Mouse (Mus musculus): Measurements from ENCODE around the gene Arl5b. TPM values are rescaled to one million over a fixed set of nuclear protein-coding genes. Genes with fewer than 3 reads are reported as not detected.

The Arl5b gene
- polyA plus RNA-seq, 2 experiments, result 4.5 to 5.8 TPM

GRCm38 (mm10) chr2:15067091-15067490, 17.9 kb downstream of the Arl5b start:
- no peak for ATAC-seq (ENCODE audit: insufficient read depth)

GRCm38 (mm10) chr2:15083702-15084101, 34.5 kb downstream of the Arl5b start:
- H3K4me3 ChIP-seq (ENCODE audit: insufficient read depth in 1 of 2, low read depth in 2 of 2, low read length in 2 of 2), result no peak overlapping the region
- ATAC-seq (ENCODE audit: insufficient read depth), result no peak
- TF ChIP-seq EP300 (IDR thresholded peaks at IDR 0.05; ENCODE audit: low read depth) (no peak), CTCF (IDR thresholded peaks at IDR 0.05; ENCODE audit: low read depth) (no peak)
- no peak for DNase-seq (ENCODE audit: low read depth in 3 of 3, low spot score in 3 of 3)
- H3K9me3 ChIP-seq (ENCODE audit: control insufficient read depth, low read length), result no peaks in the 10 kb centered on the region
- H3K27ac ChIP-seq, result no peak overlapping the region
- no peaks in the 10 kb centered on the region for H3K4me1 ChIP-seq (replicated peaks; ENCODE audit: control insufficient read depth in 2 of 2, insufficient read depth in 2 of 2, low read length in 1 of 2)
- no peaks in the 10 kb centered on the region for H3K36me3 ChIP-seq (replicated peaks; ENCODE audit: control insufficient read depth, insufficient read depth, low read depth)
- WGBS (ENCODE audit: insufficient replicate concordance), result 82% methylated on average over 2 of the region's 2 CpGs
- no peak overlapping the region for H3K9ac ChIP-seq (replicated peaks)
- H3K27me3 ChIP-seq (ENCODE audit: control insufficient read depth, insufficient read depth, low read length), result no peaks in the 10 kb centered on the region
- no peak overlapping the region for H3K4me2 ChIP-seq (ENCODE audit: low read depth)

More at GRCm38 (mm10) chr2:15067091-15067490, 17.9 kb downstream of the Arl5b start:
- Histone ChIP-seq H3K9me3 (ENCODE audit: control insufficient read depth, low read length) (no peaks in the 10 kb centered on the region), H3K27me3 (ENCODE audit: control insufficient read depth, insufficient read depth, low read length) (no peaks in the 10 kb centered on the region), H3K4me1 (replicated peaks; ENCODE audit: control insufficient read depth in 2 of 2, insufficient read depth in 2 of 2, low read length in 1 of 2) (no peaks in the 10 kb centered on the region), H3K4me3 (ENCODE audit: insufficient read depth in 1 of 2, low read depth in 2 of 2, low read length in 2 of 2) (no peak overlapping the region), H3K4me2 (ENCODE audit: low read depth) (no peak overlapping the region), H3K36me3 (replicated peaks; ENCODE audit: control insufficient read depth, insufficient read depth, low read depth) (no peaks in the 10 kb centered on the region; the same call in 1 of the 2 replicates), H3K27ac (no peak overlapping the region), H3K9ac (replicated peaks) (no peak overlapping the region)
- WGBS (ENCODE audit: insufficient replicate concordance), result 43% methylated on average over 5 of the region's 5 CpGs
- DNase-seq (ENCODE audit: low read depth in 3 of 3, low spot score in 3 of 3), result no peak
- no peak for TF ChIP-seq EP300 (IDR thresholded peaks at IDR 0.05; ENCODE audit: low read depth)
- TF ChIP-seq CTCF (IDR thresholded peaks at IDR 0.05; ENCODE audit: low read depth), result no peak

- DNase-seq (ENCODE audit: low read depth in 3 of 3, low spot score in 3 of 3) (no peak), ATAC-seq (ENCODE audit: insufficient read depth) (no peak)
- 50% methylated on average over 1 of the region's 1 CpGs for WGBS (ENCODE audit: insufficient replicate concordance)
- H3K27me3 ChIP-seq (ENCODE audit: control insufficient read depth, insufficient read depth, low read length), result no peaks in the 10 kb centered on the region
- H3K4me3 ChIP-seq (ENCODE audit: insufficient read depth in 1 of 2, low read depth in 2 of 2, low read length in 2 of 2), result no peak overlapping the region
- no peak overlapping the region for H3K4me2 ChIP-seq (ENCODE audit: low read depth)
- no peak for TF ChIP-seq EP300 (IDR thresholded peaks at IDR 0.05; ENCODE audit: low read depth)
- TF ChIP-seq CTCF (IDR thresholded peaks at IDR 0.05; ENCODE audit: low read depth), result no peak
- H3K9ac ChIP-seq (replicated peaks), result no peak overlapping the region
- H3K4me1 ChIP-seq (replicated peaks; ENCODE audit: control insufficient read depth in 2 of 2, insufficient read depth in 2 of 2, low read length in 1 of 2), result no peaks in the 10 kb centered on the region
- no peaks in the 10 kb centered on the region for H3K9me3 ChIP-seq (ENCODE audit: control insufficient read depth, low read length)
- no peaks in the 10 kb centered on the region for H3K36me3 ChIP-seq (replicated peaks; ENCODE audit: control insufficient read depth, insufficient read depth, low read depth)
- H3K27ac ChIP-seq, result no peak overlapping the region
Observed at GRCm38 (mm10) chr2:15087308-15087707, 38.1 kb downstream of the Arl5b start.

- Histone ChIP-seq H3K9ac (replicated peaks) (no peak overlapping the region), H3K4me2 (ENCODE audit: low read depth) (no peak overlapping the region), H3K4me3 (ENCODE audit: insufficient read depth in 1 of 2, low read depth in 2 of 2, low read length in 2 of 2) (no peak overlapping the region), H3K27me3 (ENCODE audit: control insufficient read depth, insufficient read depth, low read length) (no peaks in the 10 kb centered on the region), H3K9me3 (ENCODE audit: control insufficient read depth, low read length) (no peaks in the 10 kb centered on the region), H3K36me3 (replicated peaks; ENCODE audit: control insufficient read depth, insufficient read depth, low read depth) (no peaks in the 10 kb centered on the region), H3K27ac (no peak overlapping the region), H3K4me1 (replicated peaks; ENCODE audit: control insufficient read depth in 2 of 2, insufficient read depth in 2 of 2, low read length in 1 of 2) (no peaks in the 10 kb centered on the region)
- ATAC-seq (ENCODE audit: insufficient read depth) (no peak), DNase-seq (ENCODE audit: low read depth in 3 of 3, low spot score in 3 of 3) (no peak)
- TF ChIP-seq EP300 (IDR thresholded peaks at IDR 0.05; ENCODE audit: low read depth), result no peak
- peak; percentile 33; the same call in 1 of the 2 replicates for TF ChIP-seq CTCF (IDR thresholded peaks at IDR 0.05; ENCODE audit: low read depth)
- 36% methylated on average over 3 of the region's 3 CpGs for WGBS (ENCODE audit: insufficient replicate concordance)
Observed at GRCm38 (mm10) chr2:15096514-15097090, 47.4 kb downstream of the Arl5b start.

GRCm38 (mm10) chr2:15104386-15104785, 55.2 kb downstream of the Arl5b start:
- TF ChIP-seq CTCF (IDR thresholded peaks at IDR 0.05; ENCODE audit: low read depth) (no peak), EP300 (IDR thresholded peaks at IDR 0.05; ENCODE audit: low read depth) (no peak)
- no peaks in the 10 kb centered on the region for H3K36me3 ChIP-seq (replicated peaks; ENCODE audit: control insufficient read depth, insufficient read depth, low read depth)
- H3K27ac ChIP-seq, result no peak overlapping the region
- DNase-seq (ENCODE audit: low read depth in 3 of 3, low spot score in 3 of 3) (no peak), ATAC-seq (ENCODE audit: insufficient read depth) (no peak)
- H3K27me3 ChIP-seq (ENCODE audit: control insufficient read depth, insufficient read depth, low read length), result no peaks in the 10 kb centered on the region
- H3K4me2 ChIP-seq (ENCODE audit: low read depth), result no peak overlapping the region
- 13% methylated on average over 1 of the region's 1 CpGs for WGBS (ENCODE audit: insufficient replicate concordance)
- no peaks in the 10 kb centered on the region for H3K9me3 ChIP-seq (ENCODE audit: control insufficient read depth, low read length)
- no peaks in the 10 kb centered on the region; a peak in 1 of 4 replicates for H3K4me1 ChIP-seq (replicated peaks; ENCODE audit: control insufficient read depth in 2 of 2, insufficient read depth in 2 of 2, low read length in 1 of 2)
- H3K9ac ChIP-seq (replicated peaks), result no peak overlapping the region
- H3K4me3 ChIP-seq (ENCODE audit: insufficient read depth in 1 of 2, low read depth in 2 of 2, low read length in 2 of 2), result no peak overlapping the region

Data from liver, embryonic 14.5 days (tissue).